In the genomic region with DNA sequence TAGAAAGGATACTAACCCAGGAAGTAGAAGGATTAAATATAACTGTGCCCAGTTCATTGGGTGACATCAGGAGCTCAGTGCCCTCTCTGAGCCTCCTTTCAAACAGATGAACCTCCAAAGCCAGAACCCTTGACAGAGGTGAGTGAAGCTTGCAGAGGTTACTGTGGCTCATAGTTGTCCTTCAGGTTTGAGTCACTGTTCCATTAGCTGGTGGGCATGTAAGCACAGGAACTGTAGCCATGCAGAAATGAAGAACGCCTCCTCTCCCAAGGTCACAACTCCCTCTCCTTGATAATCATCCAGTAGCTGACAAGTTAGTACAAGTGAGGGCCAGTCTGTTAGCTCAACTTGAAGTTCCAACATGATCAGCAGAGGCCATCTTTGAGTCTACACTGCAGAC, we compare ENCODE assay signal across 13 mouse cellular contexts.
"Had no signal": no experiment of that assay in that cellular context is flagged by ENCODE, and none has a peak within 500 bp of the region (broad histone marks: within the 10 kb centered on the region; RNA-seq: fewer than 3 reads in every experiment).

No protein-coding gene starts in this region.

- DNase-seq: kidney, adult 8-10 months; kidney, postnatal 10 days; kidney, postnatal 36 days; layer of hippocampus, postnatal 36 days; liver, embryonic 13.5 days; lung, adult 2 months; lung, postnatal 14 days; right cerebral cortex, adult 18-20 months; right cerebral cortex, postnatal 14 days; right cerebral cortex, postnatal 4 days; thymus, adult 2 months; thymus, postnatal 14 days; thymus, postnatal 4 days had no signal
